Mouse (Mus musculus) megakaryocyte progenitor cell, adult 5-6 weeks (primary cell): Measurements from ENCODE around the gene Ufsp1. TPM values are rescaled to one million over a fixed set of nuclear protein-coding genes. Genes with fewer than 3 reads are reported as not detected.

Source experiments
- ATAC-seq: replicated peaks from 2 replicates; pipeline ENCODE4 v1.8.0; 2016; ENCODE audit warnings: mild to moderate bottlenecking, moderate TSS enrichment, inconsistent platforms; ENCODE audit not compliant: poor library complexity
- total RNA-seq, 2 experiments: library from RNA; stranded (forward) in 1 of 2; stranded (reverse) in 1 of 2; fragments of 157-497, 149-512 nt in 1 of 2; fragments of 200-1000 nt in 1 of 2; gene quantifications; 2 replicates each; pipeline versions ENCODE4 v1.2.3 to v1.2.4; 2015 to 2017

The Ufsp1 gene
- total RNA-seq, 2 experiments from 2014 or later, result 2.9 to 3.8 TPM

DNA sequence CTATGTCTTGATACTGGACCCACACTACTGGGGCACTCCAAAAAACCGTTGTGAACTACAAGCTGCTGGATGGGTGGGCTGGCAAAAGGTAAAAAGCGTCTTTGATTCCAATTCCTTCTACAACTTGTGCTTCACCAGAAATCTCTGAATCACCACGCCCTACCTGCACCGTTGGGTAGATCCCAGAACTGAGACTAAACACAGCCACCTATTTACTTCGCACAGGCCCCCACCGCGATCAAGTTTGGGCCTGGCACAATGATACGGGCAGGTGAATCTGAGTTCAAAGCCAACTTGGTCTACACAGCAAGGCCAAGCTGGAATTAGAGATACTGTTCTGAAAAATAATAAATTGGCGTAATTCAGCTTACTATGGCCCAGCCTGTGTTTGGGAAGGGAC is 867 bp downstream of the Ufsp1 start:
- no peak for ATAC-seq

DNA sequence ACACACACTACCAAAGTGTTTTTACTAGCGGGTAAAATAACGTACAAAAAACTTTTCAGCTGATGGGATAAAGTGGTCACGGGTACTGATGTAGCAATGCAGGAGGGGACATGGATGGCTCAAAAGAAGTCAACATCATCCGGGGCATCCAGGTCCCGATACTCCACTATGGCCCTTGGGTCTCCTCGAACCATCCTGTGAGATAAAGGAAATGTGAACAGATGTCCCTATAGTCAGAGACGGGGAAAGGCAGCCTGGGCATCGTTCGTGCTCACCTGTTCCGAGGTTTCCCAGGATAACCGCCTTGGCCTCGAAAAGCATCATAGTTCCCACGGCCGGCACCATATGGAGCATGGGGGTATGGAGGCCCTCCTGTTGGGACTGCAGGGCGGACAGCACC is 1.3 kb downstream of the Ufsp1 start:
- no peak for ATAC-seq

DNA sequence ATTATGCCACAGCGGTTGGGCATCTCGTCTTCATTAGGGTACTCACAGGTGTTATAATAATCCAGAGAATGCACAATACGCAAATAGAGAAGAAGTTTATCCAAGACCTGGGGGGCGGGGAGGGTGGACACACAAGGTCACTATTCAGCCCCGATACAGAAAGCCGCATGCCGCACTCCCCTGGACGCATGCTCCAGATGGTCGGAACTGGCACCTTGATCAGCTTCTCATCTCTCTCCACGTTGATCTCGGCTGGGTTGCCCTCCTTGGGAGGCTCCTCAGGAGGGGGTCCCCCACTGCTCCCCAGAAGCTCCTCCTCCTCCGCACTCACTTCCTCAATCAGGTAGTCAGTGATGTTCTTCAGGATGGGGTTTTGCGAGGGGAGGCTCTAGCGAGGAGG is 2.7 kb downstream of the Ufsp1 start:
- no peak for ATAC-seq

DNA sequence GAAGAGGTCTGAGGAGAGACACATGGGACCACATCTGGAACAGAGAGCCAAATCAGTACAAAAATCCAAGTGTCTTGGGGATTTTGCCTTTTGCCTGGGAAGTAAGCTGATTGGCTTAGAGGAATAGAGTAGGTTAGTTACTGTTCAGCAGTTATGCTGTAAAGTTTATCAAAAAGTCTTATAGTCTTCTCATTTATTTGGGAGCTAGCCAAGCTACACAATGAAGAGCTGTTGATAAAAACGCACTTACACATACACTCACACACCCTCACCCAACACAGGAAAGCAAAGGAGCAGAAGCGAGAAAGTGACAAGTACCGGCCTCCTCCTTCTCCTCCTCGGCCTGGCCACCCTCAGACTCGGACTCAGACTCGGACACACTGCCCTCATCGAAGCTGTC is 4.8 kb downstream of the Ufsp1 start:
- ATAC-seq, result 0 out of 2 replicates have a peak, but pooled peaks have one; percentile 6

DNA sequence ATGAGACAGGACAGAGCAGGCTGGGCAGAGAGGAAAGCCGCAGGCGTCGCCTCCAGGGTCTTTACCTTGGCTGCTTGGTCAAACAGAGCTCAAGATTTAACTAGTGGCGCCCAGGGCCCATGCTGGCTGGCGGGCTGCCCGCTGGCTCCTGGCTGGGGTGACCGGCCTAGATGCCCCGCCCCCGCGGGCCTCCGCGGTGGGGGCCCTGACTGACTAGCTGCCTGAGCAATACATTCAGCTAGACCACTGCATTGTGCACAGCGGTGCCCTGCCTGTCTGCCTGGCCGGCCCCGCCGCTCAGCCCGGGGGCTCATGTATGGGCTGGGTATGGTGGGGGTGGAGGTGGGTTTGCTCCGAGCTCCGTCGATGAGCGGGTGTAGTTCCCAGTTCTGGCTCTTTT is 6.8 kb downstream of the Ufsp1 start:
- no peak for ATAC-seq

DNA sequence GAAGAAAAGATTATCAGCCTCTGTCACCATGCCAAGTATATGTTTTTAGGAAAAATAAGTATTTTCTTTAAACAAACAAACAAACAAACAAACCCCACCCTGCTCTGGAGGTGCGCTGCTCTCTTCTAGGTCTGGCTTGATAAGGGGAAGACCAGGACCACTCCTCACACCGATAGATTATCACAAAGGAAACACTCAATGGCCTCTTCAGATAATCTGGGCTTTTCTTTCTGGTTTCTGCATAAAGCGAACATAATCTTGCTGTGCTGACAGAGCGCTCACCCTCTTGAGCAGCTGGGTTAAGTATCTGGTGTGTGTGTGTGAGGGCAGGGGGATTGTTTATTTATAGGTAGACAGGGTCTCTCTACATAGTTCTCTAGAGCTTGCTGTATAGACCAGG is 9.2 kb downstream of the Ufsp1 start:
- ATAC-seq, result no peak

DNA sequence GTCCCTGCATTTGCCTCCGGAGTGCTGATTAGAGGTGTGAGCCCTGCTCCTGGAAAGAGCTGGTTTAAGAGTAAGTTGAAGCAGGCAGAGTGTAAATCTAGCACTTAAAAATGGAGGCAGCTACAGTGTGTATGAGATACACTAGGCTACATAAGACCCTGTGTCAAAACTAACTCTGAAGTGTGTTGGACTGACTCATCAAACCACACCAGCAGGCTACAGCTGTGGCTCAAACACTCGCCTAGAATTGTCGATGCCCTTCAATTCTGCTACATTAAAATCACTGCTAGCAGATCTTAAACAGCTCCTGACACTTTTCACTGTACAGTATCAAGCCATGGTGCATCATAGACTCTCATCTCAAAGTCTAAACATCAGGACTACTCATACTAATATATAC is 9.7 kb downstream of the Ufsp1 start:
- ATAC-seq, result no peak

DNA sequence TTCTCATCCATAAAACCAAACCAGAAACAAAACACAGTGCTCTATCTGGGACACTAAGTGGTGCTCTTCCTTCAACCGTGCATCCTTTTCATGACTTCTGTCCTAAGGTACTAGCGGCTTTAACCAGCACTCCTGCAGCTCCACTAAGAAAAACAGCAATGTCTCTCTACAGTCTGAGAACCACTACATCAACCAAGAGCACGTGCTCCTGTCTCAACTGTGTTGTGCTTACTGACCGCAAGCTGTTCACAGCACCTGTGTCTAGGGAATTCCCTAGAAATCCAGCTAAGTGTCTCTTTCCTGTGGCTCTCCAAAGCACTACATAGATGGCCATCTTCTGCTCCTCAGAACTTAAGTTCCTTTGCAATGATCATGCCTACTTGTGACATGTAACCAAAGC is 10.4 kb downstream of the Ufsp1 start:
- ATAC-seq, result no peak

DNA sequence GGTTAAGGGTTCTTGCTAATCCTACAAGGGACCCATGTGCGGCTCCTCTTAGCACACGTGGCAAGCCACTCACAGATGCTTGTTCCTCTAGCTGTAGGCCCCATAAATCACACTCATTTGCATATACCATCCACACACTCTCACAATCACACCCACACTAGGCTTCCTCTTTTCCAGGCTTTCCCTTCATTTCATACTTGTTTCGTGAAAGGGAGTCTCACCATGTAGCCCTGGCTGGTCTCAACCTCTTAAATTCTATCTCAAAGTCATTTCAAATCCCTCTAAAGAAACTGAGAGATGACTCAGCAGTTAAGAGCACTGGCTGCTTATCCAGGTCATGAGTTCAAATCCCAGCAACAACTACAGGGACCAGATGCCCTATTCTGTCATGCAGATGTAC is 11.4 kb downstream of the Ufsp1 start:
- peak; percentile 31 for ATAC-seq

DNA sequence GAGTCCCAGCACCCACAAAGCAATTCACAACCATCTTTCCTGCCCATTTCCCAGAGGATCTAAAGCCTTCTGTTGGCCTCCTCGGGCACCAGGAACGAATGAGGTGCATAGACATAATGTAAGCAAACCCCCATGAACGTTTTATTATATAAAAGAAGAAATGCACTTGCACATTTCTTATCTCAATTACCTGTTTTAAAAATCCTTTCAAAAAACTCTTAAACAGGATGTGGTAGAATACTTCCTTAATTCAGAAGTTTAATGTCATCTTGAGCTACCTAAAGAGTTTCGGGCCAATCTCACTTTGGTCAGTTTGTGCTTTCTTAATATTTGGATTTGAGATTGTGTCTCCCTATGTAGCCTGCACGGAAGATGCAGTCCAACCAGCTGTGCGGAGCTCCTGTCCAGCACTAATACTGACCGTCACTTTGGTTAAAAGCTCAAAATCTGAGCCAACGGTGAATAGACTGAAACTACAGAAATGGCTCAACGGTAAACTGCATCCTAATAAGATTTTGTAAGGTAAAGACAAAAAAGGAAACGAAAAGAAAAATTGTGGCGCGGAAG is 12.1 kb downstream of the Ufsp1 start:
- ATAC-seq, result no peak

DNA sequence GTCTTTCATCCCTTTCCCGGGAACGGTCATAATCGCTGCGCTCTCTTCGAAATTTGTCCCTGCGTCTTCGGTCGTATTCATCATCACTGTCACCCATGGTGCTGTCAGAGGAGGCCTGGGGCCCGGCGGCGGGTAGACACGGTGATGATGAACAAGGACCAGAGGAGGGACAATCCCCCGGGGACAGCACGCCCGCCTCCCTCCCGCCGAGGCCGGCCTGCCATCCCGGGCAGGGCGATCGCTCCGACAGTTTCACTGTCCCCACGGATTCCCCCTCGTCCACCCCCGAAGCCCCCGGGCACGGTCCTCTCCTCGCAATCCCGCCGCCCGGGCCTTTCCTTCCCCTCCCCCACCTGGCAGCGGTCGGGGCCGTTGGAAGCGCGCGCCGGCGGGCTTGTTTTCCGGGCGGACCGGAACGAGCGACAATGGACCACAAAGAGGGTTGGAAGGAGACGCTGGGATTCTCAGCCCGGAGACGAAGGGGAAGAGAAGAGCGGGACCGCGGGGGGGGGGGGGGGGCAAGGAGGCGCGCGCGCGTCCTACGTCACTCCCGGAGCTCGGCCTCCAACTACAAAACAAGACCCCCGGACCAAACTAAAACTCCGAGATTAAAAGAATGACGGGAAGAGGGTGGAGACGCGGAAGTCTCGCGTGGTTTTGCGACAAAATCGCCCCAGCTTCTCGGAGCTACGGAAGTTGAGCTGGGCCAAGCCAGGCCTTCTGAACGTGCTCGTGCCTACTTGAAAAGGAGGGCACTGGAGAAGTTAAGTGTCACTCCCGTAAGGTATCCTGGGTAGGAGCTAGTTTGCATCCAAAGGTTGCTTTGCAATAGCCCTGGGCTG is 12.9 kb downstream of the Ufsp1 start, which contains the start of gene Srrt:
TSS of gene Srrt (minus strand) at position 604 of the 842 bp plus-strand sequence.
- ATAC-seq, result peak; percentile 85

DNA sequence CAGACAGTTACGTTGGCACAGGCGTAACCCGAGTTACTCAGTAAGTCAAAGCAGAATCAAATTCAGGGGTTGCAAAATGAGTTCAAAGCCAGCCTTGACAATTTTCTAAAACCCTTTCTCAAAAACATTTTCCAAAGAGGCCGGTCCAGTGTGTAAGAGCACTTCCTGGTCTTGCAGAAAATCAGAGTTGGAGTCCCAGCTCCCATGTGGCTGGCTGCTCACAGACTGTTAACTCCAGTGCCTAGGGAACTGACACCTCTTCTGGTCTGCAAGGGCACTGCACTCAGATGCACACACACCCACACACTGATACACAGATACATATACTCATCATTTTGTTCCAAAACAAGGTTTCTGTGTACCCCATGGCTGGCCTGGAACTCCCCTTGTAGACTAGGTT is 13.9 kb downstream of the Ufsp1 start:
- ATAC-seq, result no peak

DNA sequence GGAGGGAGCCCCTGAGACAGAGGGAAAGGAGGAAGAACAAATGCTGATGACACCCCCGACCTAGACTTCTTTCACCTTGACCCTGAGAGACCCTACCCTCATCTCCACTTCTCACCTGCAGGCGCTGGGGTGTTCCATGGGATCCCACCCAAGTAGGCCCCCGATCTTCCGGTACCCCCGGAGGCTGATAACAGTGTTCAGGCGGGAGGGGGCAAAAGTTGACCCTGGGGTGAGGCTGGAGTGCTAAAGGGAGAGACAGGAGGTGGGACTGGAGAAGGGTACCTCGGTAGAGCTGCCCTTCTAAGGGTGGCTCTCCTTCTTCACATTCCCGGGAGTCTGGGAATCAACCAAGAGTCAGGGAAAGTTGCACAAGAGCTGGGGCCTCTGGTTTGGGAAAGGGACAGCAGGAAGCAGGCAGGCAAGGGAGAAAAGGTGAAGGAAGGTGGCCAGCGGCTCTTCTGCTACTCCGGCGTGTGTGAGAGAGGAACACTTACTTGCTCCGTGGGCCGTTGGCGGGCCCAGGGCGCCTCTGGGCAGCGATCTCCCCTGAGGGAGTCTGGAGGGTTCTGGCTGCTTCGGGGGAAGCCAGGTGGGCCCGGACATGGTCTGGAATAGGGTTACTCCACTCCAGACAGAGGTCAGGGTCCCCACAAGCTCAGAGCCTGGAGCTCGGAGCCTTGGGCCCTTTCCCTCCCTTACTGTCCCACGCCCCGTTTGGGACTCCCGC is 19.2 kb downstream of the Ufsp1 start:
- peak; percentile 3 for ATAC-seq

DNA sequence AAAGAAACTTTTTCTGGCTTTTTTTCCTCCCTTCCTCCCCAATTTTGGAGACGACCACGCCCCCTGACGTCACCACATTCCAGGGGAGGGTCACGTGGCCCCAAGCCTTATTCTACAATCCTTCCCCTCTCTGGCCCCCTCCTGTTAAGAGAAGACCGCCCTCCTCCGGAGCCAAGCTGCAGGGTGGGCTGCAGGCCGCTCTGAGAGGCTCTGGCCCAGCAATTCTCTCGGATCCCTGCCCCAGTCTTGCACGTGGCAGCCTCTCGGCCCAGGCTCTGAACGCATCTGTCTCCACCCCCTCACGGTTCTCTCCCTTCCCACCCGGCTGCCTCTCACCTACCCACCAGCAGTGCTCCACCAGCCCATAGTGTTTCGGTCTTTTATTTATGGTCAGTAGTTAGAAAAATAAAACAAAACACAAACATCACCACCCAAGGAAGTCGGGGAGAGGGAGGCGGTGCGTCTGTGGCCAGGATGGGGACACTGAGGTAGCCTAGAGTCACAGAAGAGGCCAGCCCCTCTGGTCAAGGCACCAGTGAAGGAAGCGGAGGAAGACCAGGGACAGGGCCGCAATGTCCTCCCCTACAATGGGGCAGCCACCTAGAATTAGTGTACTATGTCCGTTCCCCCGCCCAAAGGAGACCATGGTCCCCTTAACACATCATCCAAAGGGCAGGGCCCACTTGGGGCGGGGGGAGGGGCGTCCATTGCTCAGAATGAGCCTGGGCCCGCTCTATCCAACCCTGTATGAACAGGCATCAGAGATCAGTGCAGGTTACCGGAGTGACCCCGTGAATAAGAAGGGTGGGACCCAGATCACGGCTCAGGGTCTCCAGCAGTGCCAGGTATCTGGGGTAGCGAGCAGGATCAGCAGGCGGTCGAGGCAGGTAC is 20.0 kb downstream of the Ufsp1 start, which contains the start of gene Trip6:
TSS of gene Trip6 (minus strand) at position 212 of the 891 bp plus-strand sequence.
- peak; percentile 38 for ATAC-seq

DNA sequence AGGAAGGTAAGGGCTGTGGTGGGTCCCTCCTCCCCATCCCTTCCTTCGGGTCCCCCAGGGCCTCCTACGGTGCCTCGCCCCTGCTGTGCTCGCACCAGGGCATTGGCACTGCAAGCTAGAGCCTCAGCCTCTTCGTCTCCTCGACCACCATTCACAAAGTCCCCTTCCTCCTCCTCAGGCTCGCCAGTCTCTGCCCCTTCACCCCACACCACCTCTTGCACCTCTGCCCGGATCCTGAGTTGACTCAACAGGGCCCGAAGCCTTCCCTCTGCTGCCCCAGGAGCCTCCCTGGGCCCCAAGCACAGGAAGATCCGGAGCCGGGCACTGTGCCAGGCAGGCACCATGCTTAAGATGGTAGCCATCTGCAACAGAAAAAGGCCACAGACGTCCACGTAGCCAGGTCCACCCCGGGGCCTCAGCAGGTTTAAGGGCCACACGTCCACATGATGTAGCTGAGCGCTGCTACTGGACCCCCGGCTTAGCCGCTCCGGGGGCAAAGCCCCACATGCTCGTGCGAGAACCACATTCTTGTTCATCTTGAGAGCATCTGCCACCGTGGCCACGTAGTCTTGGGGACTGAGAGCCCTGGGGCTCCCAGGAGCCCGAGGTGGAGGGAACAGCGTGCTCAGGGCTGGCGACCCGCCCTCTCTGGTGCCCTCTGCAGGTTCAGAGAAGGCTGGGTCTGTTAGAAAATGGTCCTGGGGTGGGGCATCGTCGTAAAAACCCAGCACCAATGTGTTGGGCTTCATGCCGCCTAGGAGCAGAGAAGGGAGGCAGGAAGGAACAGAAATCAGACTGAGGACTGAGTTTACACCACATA is 20.9 kb downstream of the Ufsp1 start:
- peak; percentile 76 for ATAC-seq

DNA sequence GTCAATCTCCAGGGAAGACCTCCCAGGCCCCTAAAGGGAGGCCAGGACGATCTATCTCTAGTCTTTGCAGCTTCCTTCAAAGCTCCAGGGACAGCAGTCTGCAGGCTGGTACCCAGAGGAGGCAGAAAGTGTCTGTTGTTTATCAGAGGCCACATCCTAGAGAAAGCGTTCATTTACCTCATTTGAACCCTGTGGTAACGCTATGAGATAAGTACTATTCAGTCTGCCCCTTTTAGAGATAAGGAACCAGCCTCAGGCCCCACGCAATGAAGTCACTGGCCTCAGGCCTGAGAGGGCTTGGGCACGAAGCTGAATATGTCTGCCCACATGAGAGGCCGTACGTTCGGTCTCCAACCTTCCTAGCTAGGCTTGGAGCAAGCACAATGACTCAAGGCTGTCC is 22.9 kb downstream of the Ufsp1 start:
- ATAC-seq, result peak; percentile 14; the same call in 1 of the 2 replicates

DNA sequence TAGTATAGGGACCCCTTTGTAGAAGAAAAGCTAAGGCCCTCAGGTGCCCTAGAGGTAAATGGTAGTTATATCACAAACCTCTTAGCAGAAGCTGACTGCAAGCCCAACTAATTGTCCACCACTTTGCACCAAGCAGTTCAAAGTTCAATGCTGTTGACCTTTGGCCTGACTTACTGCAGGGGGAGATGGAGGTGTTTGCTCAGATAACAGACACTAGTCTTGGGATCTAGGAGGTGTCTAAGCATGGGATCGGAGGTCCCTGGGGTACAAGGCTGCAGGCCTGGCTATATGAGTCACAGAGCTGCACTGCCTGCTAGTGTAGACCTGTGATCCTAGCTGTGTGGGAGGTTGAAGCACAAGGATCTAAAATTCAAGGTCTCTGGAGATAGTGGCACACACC is 24.1 kb downstream of the Ufsp1 start:
- no peak for ATAC-seq

DNA sequence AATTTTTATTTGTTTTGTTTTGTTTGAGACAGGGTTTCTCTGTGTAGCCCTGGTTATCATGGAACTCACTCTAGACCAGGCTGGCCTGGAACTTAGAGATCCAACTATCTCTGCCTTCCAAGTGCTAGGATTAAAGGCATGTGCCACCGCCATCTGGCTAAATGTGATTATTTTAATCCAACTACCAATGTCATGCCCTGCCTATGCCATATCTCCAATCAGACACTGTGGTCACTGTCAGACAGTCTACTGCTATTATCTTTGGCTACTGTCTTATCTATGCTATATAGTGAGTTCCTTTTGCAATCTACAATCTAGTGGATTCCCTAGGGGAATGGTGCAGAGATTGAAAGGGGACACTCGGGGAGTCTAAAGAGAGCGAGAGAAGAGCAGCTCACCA is 26.6 kb downstream of the Ufsp1 start:
- peak; percentile 74 for ATAC-seq

DNA sequence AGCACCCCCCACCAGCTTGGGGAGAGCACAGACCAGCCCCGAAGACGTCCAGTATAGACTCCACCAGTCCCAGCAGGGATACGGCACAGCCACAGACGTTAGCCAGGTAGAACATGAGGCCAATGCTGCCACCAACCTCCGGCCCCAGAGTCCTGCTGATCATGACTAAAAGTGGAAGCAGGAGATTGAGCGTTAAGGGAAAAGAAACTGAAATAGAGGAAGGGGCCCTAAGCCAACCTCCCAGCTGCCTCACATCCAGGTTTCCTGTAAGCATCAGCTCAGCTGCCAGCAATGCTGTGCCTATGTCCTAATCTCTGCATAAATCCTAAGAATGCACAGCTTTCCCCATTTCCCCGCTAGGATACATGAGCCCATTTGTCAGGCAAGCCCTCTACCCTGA is 36.5 kb downstream of the Ufsp1 start:
- ATAC-seq, result peak; percentile 15; the same call in 1 of the 2 replicates
